Comparison of ENCODE assay signal across 15 mouse cellular contexts in genomic region chrX:12285976-12286909, GRCm38 (mm10).
DNase-seq lines count a peak whose midpoint lies in the region; ATAC-seq and TF ChIP-seq lines count a peak whose summit lies in the region.
"Had no signal": no experiment of that assay in that cellular context is flagged by ENCODE, and none has a peak within 500 bp of the region (broad histone marks: within the 10 kb centered on the region; RNA-seq: fewer than 3 reads in every experiment).

No protein-coding gene starts in this region.

- H3K36me3 ChIP-seq in heart, embryonic 14.5 days (ENCODE audit: control insufficient read depth, insufficient read depth, low read length) = no peaks in the 10 kb centered on the region
- H3K36me3 ChIP-seq in heart, adult 2 months (ENCODE audit: control insufficient read depth, insufficient read depth, low read length) = no peaks in the 10 kb centered on the region
- no peaks in the 10 kb centered on the region for H3K36me3 ChIP-seq in midbrain, embryonic 11.5 days (ENCODE audit: control insufficient read depth, insufficient read depth, low read length)
- no peaks in the 10 kb centered on the region for H3K36me3 ChIP-seq in midbrain, embryonic 15.5 days (replicated peaks)
- no peaks in the 10 kb centered on the region for H3K36me3 ChIP-seq in embryonic facial prominence, embryonic 11.5 days (replicated peaks; ENCODE audit: control insufficient read depth, insufficient read depth, low read depth, low read length)
- H3K36me3 ChIP-seq: forebrain, embryonic 12.5 days; lung, embryonic 15.5 days; midbrain, embryonic 12.5 days; neural tube, embryonic 12.5 days had no signal

- peak overlapping the region; percentile 38 for H3K4me2 ChIP-seq in heart, embryonic 14.5 days (ENCODE audit: low read length)
- H3K4me2 ChIP-seq in midbrain, embryonic 11.5 days = no peak overlapping the region; the same call in 1 of the 2 replicates
- H3K4me2 ChIP-seq in midbrain, embryonic 15.5 days = no peak overlapping the region
- no peak overlapping the region for H3K4me2 ChIP-seq in embryonic facial prominence, embryonic 11.5 days (ENCODE audit: low read depth, low read length)
- H3K4me2 ChIP-seq: forebrain, embryonic 12.5 days; lung, embryonic 15.5 days; midbrain, embryonic 12.5 days; neural tube, embryonic 12.5 days had no signal

- no peak for ATAC-seq in heart, embryonic 14.5 days (ENCODE audit: insufficient number of reproducible peaks, insufficient read depth, low FRiP score, low read depth)
- peak; percentile 30 for ATAC-seq in midbrain, embryonic 11.5 days (ENCODE audit: low FRiP score)
- ATAC-seq in midbrain, embryonic 15.5 days (replicated peaks) = no peak
- peak; percentile 50 for ATAC-seq in embryonic facial prominence, embryonic 11.5 days (replicated peaks; ENCODE audit: insufficient number of reproducible peaks, low FRiP score, low TSS enrichment, low read depth)
- ATAC-seq: hindbrain, embryonic 16.5 days had no signal

- no peak for DNase-seq in heart, adult 2 months
- peak; percentile 87 for DNase-seq in midbrain, embryonic 11.5 days (ENCODE audit: low spot score, missing footprints)
- peak; percentile 67 for DNase-seq in embryonic facial prominence, embryonic 11.5 days (ENCODE audit: low spot score)
- peak; percentile 13 for DNase-seq in mesoderm, embryonic 11.5 days (ENCODE audit: low read depth, low spot score)
- no peak for DNase-seq in cerebellum, adult 11-12 months
- no peak for DNase-seq in retina, postnatal 1 day
- DNase-seq: adrenal gland, postnatal 14 days; gastrocnemius, postnatal 10 days had no signal

- H3K4me1 ChIP-seq in heart, embryonic 14.5 days (ENCODE audit: control insufficient read depth in 2 of 2, insufficient read depth in 2 of 2, low read length in 2 of 2) = peaks cover 4 to 6% of the 10 kb centered on the region in 2 experiments; a peak in 3 of 4 replicates
- no peaks in the 10 kb centered on the region for H3K4me1 ChIP-seq in heart, adult 2 months (ENCODE audit: control insufficient read depth, insufficient read depth, low read length)
- H3K4me1 ChIP-seq in midbrain, embryonic 11.5 days (ENCODE audit: control insufficient read depth, insufficient read depth, low read length) = peaks cover 13% of the 10 kb centered on the region
- no peaks in the 10 kb centered on the region for H3K4me1 ChIP-seq in midbrain, embryonic 15.5 days
- no peaks in the 10 kb centered on the region; the same call in 1 of the 2 replicates for H3K4me1 ChIP-seq in embryonic facial prominence, embryonic 11.5 days (ENCODE audit: control insufficient read depth, insufficient read depth, low read length)
- H3K4me1 ChIP-seq: lung, embryonic 15.5 days; neural tube, embryonic 12.5 days had no signal

- no peaks in the 10 kb centered on the region for H3K9me3 ChIP-seq in heart, embryonic 14.5 days (ENCODE audit: control insufficient read depth, low read length)
- no peaks in the 10 kb centered on the region for H3K9me3 ChIP-seq in midbrain, embryonic 11.5 days (ENCODE audit: control insufficient read depth, low read length)
- no peaks in the 10 kb centered on the region for H3K9me3 ChIP-seq in midbrain, embryonic 15.5 days
- no peaks in the 10 kb centered on the region for H3K9me3 ChIP-seq in embryonic facial prominence, embryonic 11.5 days (replicated peaks; ENCODE audit: control insufficient read depth, low read length)
- H3K9me3 ChIP-seq: forebrain, embryonic 12.5 days; lung, embryonic 15.5 days; midbrain, embryonic 12.5 days; neural tube, embryonic 12.5 days had no signal

- intact Hi-C loops in heart, adult 2 months (cut with DNase I) = no loop called here

- no peak overlapping the region for H3K4me3 ChIP-seq in heart, embryonic 14.5 days (ENCODE audit: control insufficient read depth in 1 of 2, insufficient read depth in 1 of 2, low read depth in 1 of 2, low read length in 2 of 2)
- no peak overlapping the region for H3K4me3 ChIP-seq in heart, adult 2 months
- no peak overlapping the region for H3K4me3 ChIP-seq in midbrain, embryonic 11.5 days (ENCODE audit: low read depth, low read length)
- no peak overlapping the region for H3K4me3 ChIP-seq in midbrain, embryonic 15.5 days
- H3K4me3 ChIP-seq in embryonic facial prominence, embryonic 11.5 days (ENCODE audit: low read depth, low read length) = no peak overlapping the region
- H3K4me3 ChIP-seq: forebrain, embryonic 12.5 days; lung, embryonic 15.5 days; midbrain, embryonic 12.5 days; neural tube, embryonic 12.5 days had no signal

- WGBS in heart, embryonic 14.5 days = 33% methylated on average over 24 of the region's 24 CpGs
- 48% methylated on average over 24 of the region's 24 CpGs for WGBS in heart, adult 2 months
- 14% methylated on average over 24 of the region's 24 CpGs for WGBS in midbrain, embryonic 11.5 days
- WGBS in midbrain, embryonic 15.5 days = 30% methylated on average over 24 of the region's 24 CpGs
- WGBS in embryonic facial prominence, embryonic 11.5 days = 13% methylated on average over 24 of the region's 24 CpGs

- TF ChIP-seq EP300 in heart, adult 2 months (IDR thresholded peaks at IDR 0.05; ENCODE audit: insufficient read depth, low read depth, low read length) = no peak

- TF ChIP-seq CTCF in heart, adult 2 months (IDR thresholded peaks at IDR 0.05) = no peak

- peaks cover 7% of the 10 kb centered on the region for H3K27me3 ChIP-seq in heart, embryonic 14.5 days (ENCODE audit: control insufficient read depth, insufficient read depth, low read length)
- no peaks in the 10 kb centered on the region for H3K27me3 ChIP-seq in heart, adult 2 months (ENCODE audit: control insufficient read depth, insufficient read depth, low read length)
- H3K27me3 ChIP-seq in midbrain, embryonic 11.5 days (ENCODE audit: control insufficient read depth, insufficient read depth, low read length) = peaks cover 10% of the 10 kb centered on the region
- H3K27me3 ChIP-seq in midbrain, embryonic 15.5 days (replicated peaks) = peaks cover 11% of the 10 kb centered on the region; the same call in 1 of the 2 replicates
- H3K27me3 ChIP-seq in embryonic facial prominence, embryonic 11.5 days (ENCODE audit: control insufficient read depth, insufficient read depth, low read length) = no peaks in the 10 kb centered on the region; the same call in 1 of the 2 replicates

- no peaks in the 10 kb centered on the region for H3K79me2 ChIP-seq in heart, adult 2 months (replicated peaks; ENCODE audit: control insufficient read depth, insufficient read depth, low read length)

- no peak overlapping the region for H3K9ac ChIP-seq in heart, embryonic 14.5 days (ENCODE audit: low read length)
- no peak overlapping the region for H3K9ac ChIP-seq in heart, adult 2 months (ENCODE audit: low read depth, low read length)
- H3K9ac ChIP-seq in midbrain, embryonic 11.5 days (ENCODE audit: low read length) = no peak overlapping the region
- H3K9ac ChIP-seq in midbrain, embryonic 15.5 days = no peak overlapping the region
- peak overlapping the region; percentile 13; the same call in 1 of the 2 replicates for H3K9ac ChIP-seq in embryonic facial prominence, embryonic 11.5 days (replicated peaks; ENCODE audit: low read length)
- H3K9ac ChIP-seq: forebrain, embryonic 12.5 days; lung, embryonic 15.5 days; midbrain, embryonic 12.5 days; neural tube, embryonic 12.5 days had no signal

- no peak for TF ChIP-seq POLR2A in heart, adult 2 months (IDR thresholded peaks at IDR 0.05; ENCODE audit: insufficient read depth, low read depth, low read length)

- no peak overlapping the region for H3K27ac ChIP-seq in heart, embryonic 14.5 days (replicated peaks in 1 of 2; ENCODE audit: control insufficient read depth in 1 of 2, insufficient read depth in 1 of 2, low read depth in 2 of 2, low read length in 2 of 2)
- H3K27ac ChIP-seq in heart, adult 2 months = no peak overlapping the region
- no peak overlapping the region for H3K27ac ChIP-seq in midbrain, embryonic 11.5 days (ENCODE audit: low read depth, low read length)
- H3K27ac ChIP-seq in midbrain, embryonic 15.5 days = no peak overlapping the region
- H3K27ac ChIP-seq in embryonic facial prominence, embryonic 11.5 days (replicated peaks; ENCODE audit: low read depth, low read length) = peak overlapping the region; percentile 41
- H3K27ac ChIP-seq: forebrain, embryonic 12.5 days; lung, embryonic 15.5 days; midbrain, embryonic 12.5 days; neural tube, embryonic 12.5 days had no signal

Comparison
In these comparisons a context has a peak if more than half of its experiments do, and no peak if none do; other contexts are left out.
1. ATAC-seq: peak in midbrain, embryonic 11.5 days (single experiment) and embryonic facial prominence, embryonic 11.5 days (single experiment); none in heart, embryonic 14.5 days (single experiment) and midbrain, embryonic 15.5 days (single experiment).
2. DNase-seq: peak in midbrain, embryonic 11.5 days (single experiment), embryonic facial prominence, embryonic 11.5 days (single experiment) and mesoderm, embryonic 11.5 days (single experiment); none in heart, adult 2 months (0 of 2), cerebellum, adult 11-12 months (single experiment) and retina, postnatal 1 day (single experiment).